Mouse (Mus musculus) lung, postnatal 0 days (tissue): ENCODE results near the gene Cypt4.
"Not testable (repeated sequence)": the region's sequence is repeated elsewhere in the genome, so short reads cannot be mapped to it uniquely, and the experiment has no call there.

Source experiments
- CTCF ChIP-seq: IDR thresholded peaks from 2 replicates; pipeline ENCODE4 v1.5.1; 2016; ENCODE audit warnings: antibody characterized with exemption, mild to moderate bottlenecking
- EP300 ChIP-seq: IDR thresholded peaks from 2 replicates; pipeline ENCODE4 v1.6.1; 2016; ENCODE audit warnings: antibody characterized with exemption, mild to moderate bottlenecking, control low read depth

DNA sequence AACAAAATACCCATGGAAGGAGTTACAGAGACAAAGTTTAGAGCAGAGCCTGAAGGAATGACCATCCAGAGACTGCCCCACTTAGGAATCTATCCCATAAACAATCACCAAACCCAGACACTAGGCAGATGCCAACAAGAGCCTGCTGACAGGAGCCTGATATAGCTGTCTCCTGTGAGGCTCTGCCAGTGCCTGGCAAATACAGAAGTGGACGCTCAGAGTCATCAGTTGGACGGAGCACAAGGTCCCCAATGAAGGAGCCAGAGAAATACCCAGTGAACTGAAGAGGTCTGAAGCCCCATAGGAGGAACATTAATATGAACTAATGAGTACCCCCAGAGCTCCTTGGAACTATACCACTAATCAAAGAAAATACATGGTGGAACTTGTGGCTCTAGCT, 12.3 kb downstream of the Cypt4 start:
- not testable (repeated sequence) for TF ChIP-seq EP300, CTCF
